Mouse (Mus musculus) MEL (cell line): ENCODE measurements at regions not wholly inside any gene's neighbourhood (a gene's known extent, or its start where the extent isn't known, plus 50 kb on each side); places are given as distances from the start of the nearest gene placed in this dataset.

Experiments used
- DNase-seq: peaks from one replicate; pipeline ENCODE4 v3.0.0; 2011; ENCODE audit warnings: low read depth, low spot score
- H3K27ac ChIP-seq: 2 replicates; pipeline ENCODE4 v1.5.1; 2012; ENCODE audit warnings: low read depth, mild to moderate bottlenecking, control low read depth, low read length, moderate library complexity; ENCODE audit not compliant: control insufficient read depth
- H3K27me3 ChIP-seq, 2 experiments: fragments of 150-350 bp in 1 of 2; sonication (generic) in 1 of 2; 2 replicates each; pipeline ENCODE4 v1.6.1; 2012; ENCODE audit warnings: low read length in 2 of 2, mild to moderate bottlenecking in 2 of 2, improper control_type of control experiment in 1 of 2, moderate library complexity in 1 of 2; ENCODE audit not compliant: insufficient read depth in 2 of 2, control insufficient read depth in 1 of 2
- H3K36me3 ChIP-seq, 2 experiments: 2 replicates each; pipeline ENCODE4 v1.6.1; 2012 to 2014; ENCODE audit warnings: low read length in 2 of 2, improper control_type of control experiment in 1 of 2, inconsistent platforms in 1 of 2, mild to moderate bottlenecking in 1 of 2; ENCODE audit not compliant: insufficient read depth in 2 of 2, control insufficient read depth in 1 of 2
- H3K4me1 ChIP-seq, 2 experiments: fragments of 150-350 bp in 1 of 2; sonication (generic) in 1 of 2; 2 replicates each; pipeline ENCODE4 v1.6.1; 2012; ENCODE audit warnings: low read length in 2 of 2, improper control_type of control experiment in 1 of 2, mild to moderate bottlenecking in 1 of 2; ENCODE audit not compliant: insufficient read depth in 2 of 2, control insufficient read depth in 1 of 2
- H3K4me3 ChIP-seq, 2 experiments: fragments of 150-350 bp in 1 of 2; sonication (generic) in 1 of 2; 2 replicates each; pipeline ENCODE4 v1.5.1; 2012; ENCODE audit warnings: low read depth in 2 of 2, low read length in 2 of 2, mild to moderate bottlenecking in 2 of 2, moderate library complexity in 2 of 2, control low read depth in 1 of 2, improper control_type of control experiment in 1 of 2; ENCODE audit not compliant: control insufficient read depth in 1 of 2, insufficient read depth in 1 of 2
- H3K79me2 ChIP-seq: 2 replicates; pipeline ENCODE4 v1.6.1; 2012; ENCODE audit warnings: mild to moderate bottlenecking, low read length, moderate library complexity; ENCODE audit not compliant: control insufficient read depth, poor library complexity, insufficient read depth
- H3K9ac ChIP-seq: 2 replicates; pipeline ENCODE4 v1.6.1; 2012; ENCODE audit warnings: low read depth, mild to moderate bottlenecking, control low read depth, low read length, moderate library complexity; ENCODE audit not compliant: control insufficient read depth, poor library complexity, severe bottlenecking
- H3K9me3 ChIP-seq: fragments of 150-350 bp; sonication (generic); replicated peaks from 2 replicates; pipeline ENCODE4 v1.6.1; 2012; ENCODE audit warnings: mild to moderate bottlenecking, low read length, improper control_type of control experiment, moderate library complexity; ENCODE audit not compliant: insufficient read depth
- BHLHE40 ChIP-seq: IDR thresholded peaks from 2 replicates; pipeline ENCODE4 v1.6.1; 2012; ENCODE audit warnings: low read depth, mild to moderate bottlenecking, inconsistent platforms, low read length, improper control_type of control experiment, borderline replicate concordance
- CHD2 ChIP-seq: IDR thresholded peaks from 2 replicates; pipeline ENCODE4 v1.6.1; 2011; ENCODE audit warnings: low read length, improper control_type of control experiment
- CTCF ChIP-seq, 3 experiments: IDR thresholded peaks in 2 of 3; conservative IDR thresholded peaks in 1 of 3; 2 replicates each; pipeline ENCODE4 v1.5.1; 2011 to 2012; ENCODE audit warnings: low read length in 3 of 3, low read depth in 2 of 3, mild to moderate bottlenecking in 2 of 3, improper control_type of control experiment in 1 of 3, inconsistent platforms in 1 of 3, mixed read lengths in 1 of 3, moderate library complexity in 1 of 3; ENCODE audit not compliant: control insufficient read depth in 1 of 3, insufficient read depth in 1 of 3, poor library complexity in 1 of 3, severe bottlenecking in 1 of 3
- ETS1 ChIP-seq: IDR thresholded peaks from 2 replicates; pipeline ENCODE4 v1.6.1; 2012; ENCODE audit warnings: low read depth, mild to moderate bottlenecking, inconsistent platforms, low read length, improper control_type of control experiment, moderate library complexity
- GABPA ChIP-seq: IDR thresholded peaks from 2 replicates; pipeline ENCODE4 v1.6.1; 2012; ENCODE audit warnings: low read depth, mild to moderate bottlenecking, inconsistent platforms, low read length, improper control_type of control experiment, moderate library complexity
- HCFC1 ChIP-seq: IDR thresholded peaks from 2 replicates; pipeline ENCODE4 v1.6.1; 2012; ENCODE audit warnings: low read depth, mild to moderate bottlenecking, inconsistent platforms, low read length, improper control_type of control experiment, moderate library complexity
- MEF2A ChIP-seq: IDR thresholded peaks from 2 replicates; pipeline ENCODE4 v1.6.1; 2014; ENCODE audit warnings: low read depth, mild to moderate bottlenecking, inconsistent platforms, low read length, improper control_type of control experiment; ENCODE audit not compliant: poor library complexity, insufficient replicate concordance, severe bottlenecking; ENCODE audit errors: extremely low read depth
- MXI1 ChIP-seq: IDR thresholded peaks from 2 replicates; pipeline ENCODE4 v1.6.1; 2011; ENCODE audit warnings: mild to moderate bottlenecking, low read depth, low read length, improper control_type of control experiment
- MYB ChIP-seq: IDR thresholded peaks from 2 replicates; pipeline ENCODE4 v1.6.1; 2011; ENCODE audit warnings: mild to moderate bottlenecking, low read depth, low read length, improper control_type of control experiment
- MYC ChIP-seq: IDR thresholded peaks from 2 replicates; pipeline ENCODE4 v1.6.1; 2011; ENCODE audit warnings: low read depth, mild to moderate bottlenecking, low read length, improper control_type of control experiment, moderate library complexity
- NELFE ChIP-seq: IDR thresholded peaks from 2 replicates; pipeline ENCODE4 v1.6.1; 2011; ENCODE audit warnings: low read depth, low read length, improper control_type of control experiment
- NRF1 ChIP-seq: IDR thresholded peaks from 2 replicates; pipeline ENCODE4 v1.6.1; 2014; ENCODE audit warnings: low read depth, mild to moderate bottlenecking, inconsistent platforms, low read length, improper control_type of control experiment, moderate library complexity; ENCODE audit not compliant: poor library complexity, insufficient read depth, severe bottlenecking
- POLR2A ChIP-seq, 2 experiments: IDR thresholded peaks; 2 replicates each; pipeline ENCODE4 v1.6.1; 2011 to 2012; ENCODE audit warnings: low read length in 2 of 2, mild to moderate bottlenecking in 2 of 2, control low read depth in 1 of 2, improper control_type of control experiment in 1 of 2, low read depth in 1 of 2, moderate library complexity in 1 of 2; ENCODE audit not compliant: control insufficient read depth in 1 of 2, insufficient read depth in 1 of 2, poor library complexity in 1 of 2
- POLR2AphosphoS2 ChIP-seq: IDR thresholded peaks from 2 replicates; pipeline ENCODE4 v1.6.1; 2011; ENCODE audit warnings: low read length, improper control_type of control experiment
- POLR2AphosphoS5 ChIP-seq: IDR thresholded peaks from 2 replicates; pipeline ENCODE4 v1.6.1; 2012; ENCODE audit warnings: low read depth, borderline replicate concordance, mild to moderate bottlenecking, inconsistent platforms, low read length, moderate library complexity, mixed read lengths
- SMC3 ChIP-seq: IDR thresholded peaks from 2 replicates; pipeline ENCODE4 v1.6.1; 2011; ENCODE audit warnings: low read depth, low read length, improper control_type of control experiment
- TAL1 ChIP-seq: IDR thresholded peaks from 2 replicates; pipeline ENCODE4 v1.6.1; 2012; ENCODE audit warnings: mild to moderate bottlenecking, inconsistent platforms, low read length, moderate library complexity, mixed read lengths
- TCF12 ChIP-seq: IDR thresholded peaks from 2 replicates; pipeline ENCODE4 v1.6.1; 2014; ENCODE audit warnings: low read depth, mild to moderate bottlenecking, inconsistent platforms, low read length, improper control_type of control experiment, moderate library complexity
- UBTF ChIP-seq: IDR thresholded peaks from 2 replicates; pipeline ENCODE4 v1.6.1; 2012; ENCODE audit warnings: low read depth, mild to moderate bottlenecking, inconsistent platforms, low read length, improper control_type of control experiment, moderate library complexity, borderline replicate concordance; ENCODE audit not compliant: insufficient read depth
- USF2 ChIP-seq, 2 experiments: IDR thresholded peaks; 2 replicates each; pipeline ENCODE4 v1.6.1; 2011 to 2012; ENCODE audit warnings: improper control_type of control experiment in 2 of 2, low read length in 2 of 2, borderline replicate concordance in 1 of 2, inconsistent platforms in 1 of 2, low read depth in 1 of 2, mild to moderate bottlenecking in 1 of 2; ENCODE audit not compliant: insufficient read depth in 1 of 2
- ZC3H11A ChIP-seq: IDR thresholded peaks from 2 replicates; pipeline ENCODE4 v1.6.1; 2012; ENCODE audit warnings: low read depth, mild to moderate bottlenecking, inconsistent platforms, low read length, improper control_type of control experiment
- ZKSCAN1 ChIP-seq: IDR thresholded peaks from 2 replicates; pipeline ENCODE4 v1.6.1; 2012; ENCODE audit warnings: low read depth, mild to moderate bottlenecking, inconsistent platforms, low read length, improper control_type of control experiment, moderate library complexity

- H3K79me2 ChIP-seq, result no peaks in the 10 kb centered on the region
- no peak overlapping the region for H3K9ac ChIP-seq
- no peak overlapping the region for H3K27ac ChIP-seq
- no peaks in the 10 kb centered on the region for H3K27me3 ChIP-seq
- no peaks in the 10 kb centered on the region for H3K4me1 ChIP-seq
- no peaks in the 10 kb centered on the region for H3K36me3 ChIP-seq
- no peaks in the 10 kb centered on the region for H3K9me3 ChIP-seq
- TF ChIP-seq NRF1, result no peak
- TF ChIP-seq CTCF (IDR thresholded peaks at IDR 0.05 in 2 of 3, conservative IDR thresholded peaks at IDR 0.05 in 1 of 3; ENCODE audit: control insufficient read depth in 1 of 3, insufficient read depth in 1 of 3, low read depth in 2 of 3, low read length in 3 of 3, poor library complexity in 1 of 3, severe bottlenecking in 1 of 3), result no peak
- no peak for TF ChIP-seq TCF12
- no peak for TF ChIP-seq POLR2AphosphoS2
- no peak for TF ChIP-seq UBTF
- TF ChIP-seq TAL1, result no peak
- no peak for TF ChIP-seq MXI1
- no peak for TF ChIP-seq BHLHE40
- no peak for TF ChIP-seq GABPA
- no peak for TF ChIP-seq ZKSCAN1
- no peak for TF ChIP-seq SMC3
- TF ChIP-seq CHD2, result no peak
- TF ChIP-seq POLR2AphosphoS5, result no peak
- no peak for TF ChIP-seq ZC3H11A
- no peak for TF ChIP-seq USF2 (IDR thresholded peaks at IDR 0.05; ENCODE audit: borderline replicate concordance in 1 of 2, insufficient read depth in 1 of 2, low read depth in 1 of 2, low read length in 2 of 2)
- no peak for TF ChIP-seq HCFC1
- no peak for TF ChIP-seq ETS1
- TF ChIP-seq MYC, result no peak
- TF ChIP-seq MEF2A, result no peak
- no peak for TF ChIP-seq NELFE
- no peak overlapping the region for H3K4me3 ChIP-seq
- no peak for DNase-seq
These were observed 86.9 kb upstream of the Tmtc1 start for GRCm38 (mm10) chr6:148531068-148531467.

DNA sequence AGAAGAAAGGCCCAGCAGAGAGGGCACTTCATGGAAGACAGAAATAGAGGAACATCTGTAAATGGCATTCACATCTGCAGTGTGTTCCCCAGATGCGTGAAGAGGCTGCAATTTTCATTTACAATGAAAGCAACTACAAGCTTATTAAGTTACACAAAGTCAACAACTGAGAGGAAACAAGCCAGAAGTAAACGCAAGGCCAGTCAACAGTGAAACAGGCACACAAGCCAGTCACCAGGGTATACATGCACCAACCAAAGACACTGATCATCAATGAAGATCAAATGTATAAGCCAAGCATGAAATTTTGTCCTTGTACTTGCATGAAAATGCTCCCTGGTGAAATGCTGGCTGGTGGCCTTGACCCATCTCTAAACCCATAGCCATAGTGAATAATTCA, 84.4 kb upstream of the Tmtc1 start:
- DNase-seq, result no peak
- no peaks in the 10 kb centered on the region for H3K4me1 ChIP-seq
- no peak overlapping the region for H3K27ac ChIP-seq
- no peaks in the 10 kb centered on the region for H3K36me3 ChIP-seq
- TF ChIP-seq POLR2A (IDR thresholded peaks at IDR 0.05; ENCODE audit: control insufficient read depth in 1 of 2, insufficient read depth in 1 of 2, low read depth in 1 of 2, low read length in 2 of 2, poor library complexity in 1 of 2) (no peak), ETS1 (no peak), GABPA (no peak), MYB (no peak)
- TF ChIP-seq, all 39 proteins: peak for 0
- Histone ChIP-seq H3K27me3 (no peaks in the 10 kb centered on the region), H3K4me3 (no peak overlapping the region), H3K79me2 (no peaks in the 10 kb centered on the region), H3K9ac (no peak overlapping the region), H3K9me3 (no peaks in the 10 kb centered on the region)
